Mouse (Mus musculus) kidney, embryonic 15.5 days (tissue): ENCODE data around the gene Abraxas2. TPM values are rescaled to one million over a fixed set of nuclear protein-coding genes. Genes with fewer than 3 reads are reported as not detected.
A peak's percentile ranks its signal among the peaks of the same experiment; 100 is the strongest.

ENCODE experiments used
- ATAC-seq: fragments of 200-750 bp; cut with Nextera tagmentation; replicated peaks from 2 replicates; pipeline ENCODE4 v1.8.0; 2017; ENCODE audit warnings: moderate TSS enrichment; ENCODE audit not compliant: low FRiP score
- H3K27ac ChIP-seq: fragments of 300-500 bp; sonication (generic); 2 replicates; pipeline ENCODE4 v1.5.1; 2015; ENCODE audit warnings: mild to moderate bottlenecking, inconsistent platforms
- H3K27me3 ChIP-seq: fragments of 300-500 bp; sonication (generic); 2 replicates; pipeline ENCODE4 v1.6.1; 2015; ENCODE audit warnings: inconsistent platforms
- H3K36me3 ChIP-seq: fragments of 300-500 bp; sonication (generic); 2 replicates; pipeline ENCODE4 v1.6.1; 2015; ENCODE audit warnings: inconsistent platforms
- H3K4me1 ChIP-seq: fragments of 300-500 bp; sonication (generic); 2 replicates; pipeline ENCODE4 v1.6.1; 2015; ENCODE audit warnings: inconsistent platforms
- H3K4me2 ChIP-seq: fragments of 300-500 bp; sonication (generic); 2 replicates; pipeline ENCODE4 v1.6.1; 2015; ENCODE audit warnings: moderate library complexity, mild to moderate bottlenecking, inconsistent platforms
- H3K4me3 ChIP-seq: fragments of 300-500 bp; sonication (generic); replicated peaks from 2 replicates; pipeline ENCODE4 v1.5.1; 2015; ENCODE audit warnings: mild to moderate bottlenecking, inconsistent platforms
- H3K9ac ChIP-seq: fragments of 300-500 bp; sonication (generic); 2 replicates; pipeline ENCODE4 v1.6.1; 2015; ENCODE audit warnings: mild to moderate bottlenecking, inconsistent platforms
- H3K9me3 ChIP-seq: fragments of 300-500 bp; sonication (generic); replicated peaks from 2 replicates; pipeline ENCODE4 v1.6.1; 2016; ENCODE audit warnings: inconsistent platforms
- WGBS: fragments of 180-500 bp; shearing (Covaris S2); methylation state at CpG from one replicate; pipeline ENCODE4 v1.1.7; 2015; ENCODE audit warnings: mixed read lengths; 5-methylcytosine and 5-hydroxymethylcytosine counted together
- polyA plus RNA-seq: library from polyadenylated mRNA; unstranded; fragments of >200 nt; fragmentation: Nextera tagmentation; extraction: Ambion mirVana; gene quantifications from 2 replicates; pipeline ENCODE4 v1.2.1, GENCODE M21; 2015

Gene Abraxas2
- polyA plus RNA-seq, 1 experiment from 2014 or later: 39.0 TPM

- H3K36me3 ChIP-seq: peaks cover 65% of the 10 kb centered on the region
Measured at GRCm38 (mm10) chr7:132866316-132866715, 7.3 kb downstream of the Abraxas2 start.

GRCm38 (mm10) chr7:132873043-132873442, 14.0 kb downstream of the Abraxas2 start:
- Histone ChIP-seq H3K4me1 (peaks cover 9% of the 10 kb centered on the region; the same call in 1 of the 2 replicates), H3K36me3 (peaks cover 95% of the 10 kb centered on the region), H3K9me3 (no peaks in the 10 kb centered on the region), H3K27ac (no peak overlapping the region), H3K4me2 (no peak overlapping the region), H3K4me3 (no peak overlapping the region), H3K27me3 (no peaks in the 10 kb centered on the region), H3K9ac (no peak overlapping the region)
- 93% methylated on average over 2 of the region's 2 CpGs for WGBS
- no peak for ATAC-seq

More at GRCm38 (mm10) chr7:132866316-132866715, 7.3 kb downstream of the Abraxas2 start:
- Histone ChIP-seq H3K9me3 (no peaks in the 10 kb centered on the region), H3K27ac (no peak overlapping the region), H3K4me1 (no peaks in the 10 kb centered on the region), H3K4me3 (no peak overlapping the region), H3K4me2 (no peak overlapping the region), H3K27me3 (no peaks in the 10 kb centered on the region), H3K9ac (no peak overlapping the region)
- WGBS: 92% methylated on average over 9 of the region's 9 CpGs
- ATAC-seq: no peak

GRCm38 (mm10) chr7:132875391-132876086, 16.5 kb downstream of the Abraxas2 start:
- 61% methylated on average over 2 of the region's 2 CpGs for WGBS
- Histone ChIP-seq H3K27me3 (no peaks in the 10 kb centered on the region), H3K27ac (peak overlapping the region; percentile 71), H3K4me3 (no peak overlapping the region), H3K4me1 (peaks cover 9% of the 10 kb centered on the region; the same call in 1 of the 2 replicates), H3K9ac (no peak overlapping the region), H3K9me3 (no peaks in the 10 kb centered on the region), H3K4me2 (no peak overlapping the region), H3K36me3 (peaks cover 95% of the 10 kb centered on the region)
- peak; percentile 73 for ATAC-seq

- H3K4me3 ChIP-seq: no peak overlapping the region
- H3K36me3 ChIP-seq: peaks cover 93% of the 10 kb centered on the region
- ATAC-seq: no peak
- H3K4me1 ChIP-seq: 0 out of 2 replicates have a peak, but pooled peaks cover 4% of the 10 kb centered on the region
- no peaks in the 10 kb centered on the region for H3K9me3 ChIP-seq
- no peak overlapping the region for H3K9ac ChIP-seq
- WGBS: 90% methylated on average over 1 of the region's 1 CpGs
- no peak overlapping the region for H3K4me2 ChIP-seq
- no peaks in the 10 kb centered on the region for H3K27me3 ChIP-seq
- H3K27ac ChIP-seq: no peak overlapping the region
Measured at GRCm38 (mm10) chr7:132880276-132880675, 21.3 kb downstream of the Abraxas2 start.

- ATAC-seq: no peak
- H3K36me3 ChIP-seq: peaks cover 77% of the 10 kb centered on the region
- WGBS: 86% methylated on average over 2 of the region's 2 CpGs
- H3K27me3 ChIP-seq: no peaks in the 10 kb centered on the region
- H3K9me3 ChIP-seq: no peaks in the 10 kb centered on the region
- H3K4me1 ChIP-seq: peaks cover 5% of the 10 kb centered on the region; the same call in 1 of the 2 replicates
- no peak overlapping the region for H3K4me3 ChIP-seq
- no peak overlapping the region for H3K9ac ChIP-seq
- H3K4me2 ChIP-seq: no peak overlapping the region
- H3K27ac ChIP-seq: no peak overlapping the region
Measured at GRCm38 (mm10) chr7:132882343-132882742, 23.3 kb downstream of the Abraxas2 start.

- Histone ChIP-seq H3K4me1 (peaks cover 6% of the 10 kb centered on the region; the same call in 1 of the 2 replicates), H3K9me3 (no peaks in the 10 kb centered on the region), H3K27me3 (no peaks in the 10 kb centered on the region), H3K9ac (no peak overlapping the region), H3K4me3 (no peak overlapping the region), H3K4me2 (no peak overlapping the region), H3K27ac (no peak overlapping the region), H3K36me3 (peaks cover 61% of the 10 kb centered on the region)
- ATAC-seq: no peak
- WGBS: 94% methylated on average over 7 of the region's 7 CpGs
Measured at GRCm38 (mm10) chr7:132884031-132884430, 25.0 kb downstream of the Abraxas2 start.

- peak; percentile 49; the same call in 1 of the 2 replicates for ATAC-seq
- Histone ChIP-seq H3K27me3 (no peaks in the 10 kb centered on the region), H3K27ac (peak overlapping the region; percentile 13; the same call in 1 of the 2 replicates), H3K4me2 (no peak overlapping the region), H3K4me1 (peaks cover 6% of the 10 kb centered on the region; the same call in 1 of the 2 replicates), H3K9ac (no peak overlapping the region), H3K4me3 (no peak overlapping the region), H3K9me3 (no peaks in the 10 kb centered on the region), H3K36me3 (peaks cover 31% of the 10 kb centered on the region)
- 37% methylated on average over 7 of the region's 7 CpGs for WGBS
Measured at GRCm38 (mm10) chr7:132887019-132887804, 28.2 kb downstream of the Abraxas2 start.

- WGBS: 74% methylated on average over 3 of the region's 3 CpGs
- no peak overlapping the region for H3K9ac ChIP-seq
- no peak overlapping the region for H3K27ac ChIP-seq
- no peak overlapping the region for H3K4me2 ChIP-seq
- no peak for ATAC-seq
- no peaks in the 10 kb centered on the region for H3K27me3 ChIP-seq
- no peak overlapping the region for H3K4me3 ChIP-seq
- peaks cover 22% of the 10 kb centered on the region for H3K36me3 ChIP-seq
- no peaks in the 10 kb centered on the region for H3K9me3 ChIP-seq
- H3K4me1 ChIP-seq: peaks cover 6% of the 10 kb centered on the region; the same call in 1 of the 2 replicates
Measured at GRCm38 (mm10) chr7:132888052-132888451, 29.0 kb downstream of the Abraxas2 start.

GRCm38 (mm10) chr7:132888518-132889249, 29.7 kb downstream of the Abraxas2 start:
- Histone ChIP-seq H3K4me1 (peaks cover 6% of the 10 kb centered on the region; the same call in 1 of the 2 replicates), H3K4me2 (no peak overlapping the region), H3K27me3 (no peaks in the 10 kb centered on the region), H3K9me3 (no peaks in the 10 kb centered on the region), H3K36me3 (peaks cover 16% of the 10 kb centered on the region), H3K4me3 (no peak overlapping the region), H3K27ac (no peak overlapping the region), H3K9ac (no peak overlapping the region)
- whole genome bisulfite sequencing: 66% methylated on average over 4 of the region's 4 CpGs
- no peak for ATAC-seq

- no peak for ATAC-seq
- Histone ChIP-seq H3K4me3 (no peak overlapping the region), H3K9me3 (no peaks in the 10 kb centered on the region), H3K27ac (no peak overlapping the region), H3K4me1 (peaks cover 6% of the 10 kb centered on the region; the same call in 1 of the 2 replicates), H3K36me3 (peaks cover 6% of the 10 kb centered on the region), H3K9ac (no peak overlapping the region), H3K27me3 (no peaks in the 10 kb centered on the region), H3K4me2 (no peak overlapping the region)
- 91% methylated on average over 8 of the region's 8 CpGs for WGBS
Measured at GRCm38 (mm10) chr7:132889691-132890090, 30.7 kb downstream of the Abraxas2 start.

GRCm38 (mm10) chr7:132890201-132890600, 31.2 kb downstream of the Abraxas2 start:
- peaks cover 6% of the 10 kb centered on the region; the same call in 1 of the 2 replicates for H3K4me1 ChIP-seq
- no peaks in the 10 kb centered on the region for H3K9me3 ChIP-seq
- H3K27me3 ChIP-seq: no peaks in the 10 kb centered on the region
- no peak overlapping the region for H3K4me3 ChIP-seq
- peaks cover 5% of the 10 kb centered on the region for H3K36me3 ChIP-seq
- no peak overlapping the region for H3K4me2 ChIP-seq
- WGBS: 90% methylated on average over 5 of the region's 5 CpGs
- no peak for ATAC-seq
- no peak overlapping the region for H3K27ac ChIP-seq
- H3K9ac ChIP-seq: no peak overlapping the region
